Mouse (Mus musculus): ENCODE results near the gene Gcnt7.

Gene Gcnt7

GRCm38 (mm10) chr2:172401116-172401825 lies 57.1 kb downstream of the Gcnt7 start:
- peak; percentile 75 to 84 for DNase-seq

Measured in B cell, adult 2 months (primary cell).